Mouse (Mus musculus): Measurements from ENCODE around the gene Gm12248.

DNA sequence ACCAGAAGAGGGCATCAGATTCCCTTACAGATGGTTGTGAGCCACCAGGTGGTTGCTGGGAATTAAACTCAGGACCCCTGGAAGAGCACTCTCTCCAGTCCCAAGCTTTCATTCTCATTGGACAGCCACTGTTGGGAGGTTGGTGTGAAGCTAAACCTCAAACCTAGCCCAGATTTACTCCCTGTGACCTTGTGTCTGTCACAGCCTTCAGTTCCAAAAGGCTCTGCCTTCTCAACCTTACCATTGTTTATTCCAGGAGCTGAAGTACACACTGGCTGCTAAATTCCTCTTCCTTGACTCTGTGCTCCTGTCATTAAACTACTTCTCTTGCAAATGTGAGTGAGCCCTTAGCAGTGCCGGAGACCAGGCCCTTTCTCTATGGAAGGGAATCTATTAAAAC lies 64.0 kb downstream of the Gm12248 start:
- TF ChIP-seq SMC3 (IDR thresholded peaks at IDR 0.05; ENCODE audit: low read depth, low read length) (no peak), CTCF (conservative IDR thresholded peaks at IDR 0.05 in 1 of 2, IDR thresholded peaks at IDR 0.05 in 1 of 2; ENCODE audit: low read depth in 2 of 2, low read length in 2 of 2) (no peak)

Measured in CH12.LX (cell line).